ENCODE assay signal across 8 mouse cellular contexts in genomic region chr2:174310913-174311514, GRCm38 (mm10). TPM values are rescaled to one million over a fixed set of nuclear protein-coding genes. Genes with fewer than 3 reads are reported as not detected.
DNase-seq lines count a peak whose midpoint lies in the region; ATAC-seq and TF ChIP-seq lines count a peak whose summit lies in the region.

No protein-coding gene starts in this region.

- no peaks in the 10 kb centered on the region for H3K36me3 ChIP-seq in kidney, embryonic 16.5 days (ENCODE audit: insufficient read depth, low read length)

- no peaks in the 10 kb centered on the region for H3K9me3 ChIP-seq in kidney, embryonic 16.5 days (ENCODE audit: low read length)

- no peaks in the 10 kb centered on the region for H3K27me3 ChIP-seq in kidney, embryonic 16.5 days (ENCODE audit: insufficient read depth, low read length)

- no peak overlapping the region for H3K9ac ChIP-seq in kidney, embryonic 16.5 days (replicated peaks; ENCODE audit: low read length)

- H3K27ac ChIP-seq in bone marrow, adult 2 months (ENCODE audit: control insufficient read depth, insufficient read depth, low read depth, low read length, poor library complexity): no peak overlapping the region
- H3K27ac ChIP-seq in kidney, embryonic 16.5 days (ENCODE audit: low read length): no peak overlapping the region

- H3K4me1 ChIP-seq in bone marrow, adult 2 months (ENCODE audit: control insufficient read depth, insufficient read depth, low read length): no peaks in the 10 kb centered on the region
- 0 out of 2 replicates have a peak, but pooled peaks cover 6% of the 10 kb centered on the region for H3K4me1 ChIP-seq in kidney, embryonic 16.5 days (ENCODE audit: insufficient read depth, low read length)
- H3K4me1 ChIP-seq in lung, adult 2 months (ENCODE audit: control insufficient read depth, insufficient read depth, low read length): no peaks in the 10 kb centered on the region

- H3K4me2 ChIP-seq in kidney, embryonic 16.5 days (replicated peaks; ENCODE audit: low read depth, low read length): no peak overlapping the region

- peak; percentile 66; the same call in 1 of the 2 replicates for ATAC-seq in kidney, embryonic 16.5 days (ENCODE audit: low FRiP score, low TSS enrichment)
- 0 out of 2 replicates have a peak, but pooled peaks have one; percentile 25 for ATAC-seq in neutrophil, adult 5-6 weeks (ENCODE audit: extremely low read depth, insufficient number of reproducible peaks, low FRiP score, poor library complexity, severe bottlenecking)

- WGBS in bone marrow, adult 2 months: 13% methylated on average over 7 of the region's 7 CpGs
- 14% methylated on average over 7 of the region's 7 CpGs for WGBS in kidney, embryonic 16.5 days
- 15% methylated on average over 7 of the region's 7 CpGs for WGBS in lung, adult 2 months

- no peak for TF ChIP-seq POLR2A in bone marrow, adult 2 months (IDR thresholded peaks at IDR 0.05; ENCODE audit: borderline replicate concordance, control insufficient read depth, low read depth, low read length)
- no peak for TF ChIP-seq POLR2A in lung, adult 2 months (IDR thresholded peaks at IDR 0.05; ENCODE audit: borderline replicate concordance, extremely low read depth, low read depth, low read length)

- peak; percentile 51 for DNase-seq in ovary, postnatal 36 days (ENCODE audit: low spot score)
- DNase-seq in ovary, postnatal 14 days (ENCODE audit: low spot score): no peak
- DNase-seq in frontal cortex, postnatal 36 days (ENCODE audit: low spot score in 2 of 2): peak; percentile 52 to 53
- DNase-seq in lung, adult 2 months: peak; percentile 52
- DNase-seq in urinary bladder, postnatal 25 days (ENCODE audit: low spot score): no peak

- TF ChIP-seq CTCF in bone marrow, adult 2 months (IDR thresholded peaks at IDR 0.05; ENCODE audit: control insufficient read depth, insufficient read depth, low read length): peak; percentile 46
- TF ChIP-seq CTCF in lung, adult 2 months (IDR thresholded peaks at IDR 0.05; ENCODE audit: insufficient read depth, low read length): peak; percentile 68

- H3K4me3 ChIP-seq in bone marrow, adult 2 months (replicated peaks; ENCODE audit: control insufficient read depth, low read depth, low read length): no peak overlapping the region
- H3K4me3 ChIP-seq in kidney, embryonic 16.5 days (ENCODE audit: low read length): no peak overlapping the region
- H3K4me3 ChIP-seq in lung, adult 2 months (replicated peaks; ENCODE audit: extremely low read depth, low read depth, low read length): no peak overlapping the region

RNA-seq across cellular contexts. Expression of gene Gnas, which starts 26.9 kb away (rescaled TPM):
- polyA plus RNA-seq in bone marrow, adult 2 months (2011; ENCODE audit: insufficient read depth, insufficient read length, low replicate concordance, missing spikeins): 159 and 173 TPM in 2 replicates
- 743 and 1,325 TPM in 2 replicates for polyA plus RNA-seq in kidney, embryonic 16.5 days (2015; fragmentation: Nextera tagmentation; extraction: Ambion mirVana)
- polyA plus RNA-seq in lung, adult 2 months (2012; rRNA removed): 897 and 1,050 TPM in 2 replicates
- 285 and 293 TPM in 2 replicates for total RNA-seq in neutrophil, adult 5-6 weeks (2017)

RNA-seq across cellular contexts. Expression of gene Gm20721, which starts 35.5 kb away (rescaled TPM):
- polyA plus RNA-seq in bone marrow, adult 2 months (2011; ENCODE audit: insufficient read depth, insufficient read length, low replicate concordance, missing spikeins): 0.66 TPM in 1 of 2 replicates, not detected in the other
- polyA plus RNA-seq in kidney, embryonic 16.5 days (2015; fragmentation: Nextera tagmentation; extraction: Ambion mirVana): 18.2 and 28.2 TPM in 2 replicates
- polyA plus RNA-seq in lung, adult 2 months (2012; rRNA removed): not detected in 2 replicates
- 7.2 and 7.9 TPM in 2 replicates for total RNA-seq in neutrophil, adult 5-6 weeks (2017)

Comparison
In these comparisons a context has a peak if more than half of its experiments do, and no peak if none do; other contexts are left out.
1. DNase-seq: peak in ovary, postnatal 36 days (single experiment), frontal cortex, postnatal 36 days (2 of 2) and lung, adult 2 months (single experiment); none in ovary, postnatal 14 days (single experiment) and urinary bladder, postnatal 25 days (single experiment).
2. RNA of gene Gm20721, which starts 35.5 kb away (polyA plus RNA-seq): 18.2 to 28.2 TPM in kidney, embryonic 16.5 days; 0.66 TPM in bone marrow, adult 2 months and not detected in lung, adult 2 months; every median in the first group is over 10 times any median in the second.